Mouse (Mus musculus) MEL (cell line): ENCODE measurements at regions not wholly inside any gene's neighbourhood (a gene's known extent, or its start where the extent isn't known, plus 50 kb on each side); places are given as distances from the start of the nearest gene placed in this dataset.

Experiments
- BHLHE40 ChIP-seq: IDR thresholded peaks from 2 replicates; pipeline ENCODE4 v1.6.1; 2012; ENCODE audit warnings: low read depth, mild to moderate bottlenecking, inconsistent platforms, low read length, improper control_type of control experiment, borderline replicate concordance
- CHD2 ChIP-seq: IDR thresholded peaks from 2 replicates; pipeline ENCODE4 v1.6.1; 2011; ENCODE audit warnings: low read length, improper control_type of control experiment
- CTCF ChIP-seq, 3 experiments: IDR thresholded peaks in 2 of 3; conservative IDR thresholded peaks in 1 of 3; 2 replicates each; pipeline ENCODE4 v1.5.1; 2011 to 2012; ENCODE audit warnings: low read length in 3 of 3, low read depth in 2 of 3, mild to moderate bottlenecking in 2 of 3, improper control_type of control experiment in 1 of 3, inconsistent platforms in 1 of 3, mixed read lengths in 1 of 3, moderate library complexity in 1 of 3; ENCODE audit not compliant: control insufficient read depth in 1 of 3, insufficient read depth in 1 of 3, poor library complexity in 1 of 3, severe bottlenecking in 1 of 3
- E2F4 ChIP-seq: IDR thresholded peaks from 2 replicates; pipeline ENCODE4 v1.6.1; 2011; ENCODE audit warnings: low read depth, low read length, improper control_type of control experiment, borderline replicate concordance
- ELF1 ChIP-seq: IDR thresholded peaks from 2 replicates; pipeline ENCODE4 v1.6.1; 2014; ENCODE audit warnings: low read depth, mild to moderate bottlenecking, inconsistent platforms, low read length, improper control_type of control experiment, moderate library complexity
- GATA1 ChIP-seq: IDR thresholded peaks from 2 replicates; pipeline ENCODE4 v1.6.1; 2011; ENCODE audit warnings: low read depth, low read length, improper control_type of control experiment
- MEF2A ChIP-seq: IDR thresholded peaks from 2 replicates; pipeline ENCODE4 v1.6.1; 2014; ENCODE audit warnings: low read depth, mild to moderate bottlenecking, inconsistent platforms, low read length, improper control_type of control experiment; ENCODE audit not compliant: poor library complexity, insufficient replicate concordance, severe bottlenecking; ENCODE audit errors: extremely low read depth
- NRF1 ChIP-seq: IDR thresholded peaks from 2 replicates; pipeline ENCODE4 v1.6.1; 2014; ENCODE audit warnings: low read depth, mild to moderate bottlenecking, inconsistent platforms, low read length, improper control_type of control experiment, moderate library complexity; ENCODE audit not compliant: poor library complexity, insufficient read depth, severe bottlenecking
- POLR2A ChIP-seq, 2 experiments: IDR thresholded peaks; 2 replicates each; pipeline ENCODE4 v1.6.1; 2011 to 2012; ENCODE audit warnings: low read length in 2 of 2, mild to moderate bottlenecking in 2 of 2, control low read depth in 1 of 2, improper control_type of control experiment in 1 of 2, low read depth in 1 of 2, moderate library complexity in 1 of 2; ENCODE audit not compliant: control insufficient read depth in 1 of 2, insufficient read depth in 1 of 2, poor library complexity in 1 of 2
- POLR2AphosphoS2 ChIP-seq: IDR thresholded peaks from 2 replicates; pipeline ENCODE4 v1.6.1; 2011; ENCODE audit warnings: low read length, improper control_type of control experiment
- POLR2AphosphoS5 ChIP-seq: IDR thresholded peaks from 2 replicates; pipeline ENCODE4 v1.6.1; 2012; ENCODE audit warnings: low read depth, borderline replicate concordance, mild to moderate bottlenecking, inconsistent platforms, low read length, moderate library complexity, mixed read lengths
- RAD21 ChIP-seq: IDR thresholded peaks from 2 replicates; pipeline ENCODE4 v1.6.1; 2011; ENCODE audit warnings: mild to moderate bottlenecking, low read depth, low read length, improper control_type of control experiment
- RCOR1 ChIP-seq: IDR thresholded peaks from 2 replicates; pipeline ENCODE4 v1.6.1; 2012; ENCODE audit warnings: low read depth, mild to moderate bottlenecking, inconsistent platforms, low read length, improper control_type of control experiment
- USF2 ChIP-seq, 2 experiments: IDR thresholded peaks; 2 replicates each; pipeline ENCODE4 v1.6.1; 2011 to 2012; ENCODE audit warnings: improper control_type of control experiment in 2 of 2, low read length in 2 of 2, borderline replicate concordance in 1 of 2, inconsistent platforms in 1 of 2, low read depth in 1 of 2, mild to moderate bottlenecking in 1 of 2; ENCODE audit not compliant: insufficient read depth in 1 of 2

- no peak for TF ChIP-seq RAD21
- no peak for TF ChIP-seq RCOR1
- TF ChIP-seq BHLHE40 = no peak
- no peak for TF ChIP-seq POLR2A (IDR thresholded peaks at IDR 0.05; ENCODE audit: control insufficient read depth in 1 of 2, insufficient read depth in 1 of 2, low read depth in 1 of 2, low read length in 2 of 2, poor library complexity in 1 of 2)
- TF ChIP-seq E2F4 = no peak
- TF ChIP-seq GATA1 = no peak
- no peak for TF ChIP-seq MEF2A
- TF ChIP-seq ELF1 = no peak
- no peak for TF ChIP-seq POLR2AphosphoS5
- no peak for TF ChIP-seq USF2 (IDR thresholded peaks at IDR 0.05; ENCODE audit: borderline replicate concordance in 1 of 2, insufficient read depth in 1 of 2, low read depth in 1 of 2, low read length in 2 of 2)
- no peak for TF ChIP-seq NRF1
- no peak for TF ChIP-seq CHD2
- no peak for TF ChIP-seq POLR2AphosphoS2
- TF ChIP-seq CTCF (IDR thresholded peaks at IDR 0.05 in 2 of 3, conservative IDR thresholded peaks at IDR 0.05 in 1 of 3; ENCODE audit: control insufficient read depth in 1 of 3, insufficient read depth in 1 of 3, low read depth in 2 of 3, low read length in 3 of 3, poor library complexity in 1 of 3, severe bottlenecking in 1 of 3) = no peak
These were observed 147.4 kb upstream of the Lef1 start for GRCm38 (mm10) chr3:130962701-130963472.
